Comparison of ENCODE assay signal across 25 mouse cellular contexts in the genomic region with DNA sequence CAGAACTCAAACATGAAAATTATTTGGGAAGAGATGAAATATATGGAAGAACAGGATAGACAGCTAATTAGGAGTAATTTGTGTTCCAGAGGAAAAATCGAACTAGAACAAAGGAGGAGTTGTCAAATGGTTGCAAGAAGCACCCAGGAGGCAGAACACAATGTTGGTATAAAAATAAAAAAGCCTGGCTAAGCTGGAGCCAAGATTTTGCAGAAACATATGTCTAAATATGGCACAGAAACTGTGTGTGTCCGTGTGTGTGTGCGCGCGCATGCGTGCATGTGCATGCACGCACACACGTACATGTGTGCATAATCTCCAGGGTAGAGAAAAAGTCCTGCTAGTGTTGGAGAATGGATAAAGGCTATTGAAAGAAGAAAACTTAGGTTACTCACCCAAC.
DNase-seq lines count a peak whose midpoint lies in the region; ATAC-seq and TF ChIP-seq lines count a peak whose summit lies in the region.
"Had no signal": no experiment of that assay in that cellular context is flagged by ENCODE, and none has a peak within 500 bp of the region (broad histone marks: within the 10 kb centered on the region; RNA-seq: fewer than 3 reads in every experiment).

No protein-coding gene starts in this region.

- no peak for TF ChIP-seq CTCF in layer of hippocampus, adult 2 months (conservative IDR thresholded peaks at IDR 0.05)

- H3K27me3 ChIP-seq in forebrain, embryonic 14.5 days (replicated peaks; ENCODE audit: control insufficient read depth, insufficient read depth, low read length) = no peaks in the 10 kb centered on the region
- no peaks in the 10 kb centered on the region for H3K27me3 ChIP-seq in forebrain, embryonic 16.5 days (replicated peaks; ENCODE audit: control insufficient read depth, insufficient read depth, low read length)
- H3K27me3 ChIP-seq in kidney, embryonic 16.5 days (ENCODE audit: insufficient read depth, low read length) = no peaks in the 10 kb centered on the region
- H3K27me3 ChIP-seq: CH12.LX; embryonic facial prominence, embryonic 13.5 days; embryonic facial prominence, embryonic 15.5 days; forebrain, embryonic 12.5 days had no signal

- ATAC-seq in forebrain, embryonic 14.5 days = no peak
- no peak for ATAC-seq in forebrain, embryonic 16.5 days
- ATAC-seq in frontal cortex, adult (ENCODE audit: low TSS enrichment) = peak; percentile 39; the same call in 1 of the 2 replicates
- no peak for ATAC-seq in kidney, embryonic 16.5 days (ENCODE audit: low FRiP score, low TSS enrichment)
- ATAC-seq: activated CD4-positive, CD25-positive, alpha-beta regulatory T cell, adult 4 months; CD4-positive, CD25-positive, alpha-beta regulatory T cell, adult 4 months; Patski had no signal

- WGBS in forebrain, embryonic 14.5 days = 90% methylated on average over 8 of the region's 8 CpGs
- WGBS in forebrain, embryonic 16.5 days = 79% methylated on average over 8 of the region's 8 CpGs
- WGBS in kidney, embryonic 16.5 days = 97% methylated on average over 8 of the region's 8 CpGs

- no peak overlapping the region for H3K4me3 ChIP-seq in forebrain, embryonic 14.5 days (ENCODE audit: low read depth, low read length)
- no peak overlapping the region for H3K4me3 ChIP-seq in forebrain, embryonic 16.5 days (replicated peaks; ENCODE audit: low read length)
- no peak overlapping the region for H3K4me3 ChIP-seq in layer of hippocampus, adult 2 months
- H3K4me3 ChIP-seq in kidney, embryonic 16.5 days (ENCODE audit: low read length) = no peak overlapping the region
- H3K4me3 ChIP-seq: embryonic facial prominence, embryonic 13.5 days; embryonic facial prominence, embryonic 15.5 days; erythroblast, embryonic 14.5 days; forebrain, embryonic 10.5 days; forebrain, embryonic 12.5 days had no signal

- H3K9ac ChIP-seq in forebrain, embryonic 14.5 days (ENCODE audit: low read length) = no peak overlapping the region
- H3K9ac ChIP-seq in forebrain, embryonic 16.5 days (replicated peaks; ENCODE audit: low read depth, low read length) = no peak overlapping the region
- H3K9ac ChIP-seq in kidney, embryonic 16.5 days (replicated peaks; ENCODE audit: low read length) = no peak overlapping the region
- H3K9ac ChIP-seq: embryonic facial prominence, embryonic 13.5 days; embryonic facial prominence, embryonic 15.5 days; forebrain, embryonic 12.5 days had no signal

- no peaks in the 10 kb centered on the region for H3K4me1 ChIP-seq in forebrain, embryonic 14.5 days (ENCODE audit: control insufficient read depth, insufficient read depth, low read length)
- 0 out of 2 replicates have a peak, but pooled peaks cover 2% of the 10 kb centered on the region for H3K4me1 ChIP-seq in forebrain, embryonic 16.5 days (replicated peaks; ENCODE audit: control insufficient read depth, insufficient read depth, low read length)
- H3K4me1 ChIP-seq in kidney, embryonic 16.5 days (ENCODE audit: insufficient read depth, low read length) = no peaks in the 10 kb centered on the region
- H3K4me1 ChIP-seq: embryonic facial prominence, embryonic 13.5 days; embryonic facial prominence, embryonic 15.5 days; forebrain, embryonic 10.5 days; forebrain, embryonic 12.5 days had no signal

- no peaks in the 10 kb centered on the region for H3K36me3 ChIP-seq in forebrain, embryonic 14.5 days (ENCODE audit: control insufficient read depth, insufficient read depth, low read length)
- H3K36me3 ChIP-seq in forebrain, embryonic 16.5 days (ENCODE audit: control insufficient read depth, insufficient read depth) = no peaks in the 10 kb centered on the region
- H3K36me3 ChIP-seq in kidney, embryonic 16.5 days (ENCODE audit: insufficient read depth, low read length) = no peaks in the 10 kb centered on the region
- H3K36me3 ChIP-seq: embryonic facial prominence, embryonic 13.5 days; embryonic facial prominence, embryonic 15.5 days; forebrain, embryonic 10.5 days; forebrain, embryonic 12.5 days; G1E had no signal

- no peaks in the 10 kb centered on the region for H3K9me3 ChIP-seq in forebrain, embryonic 14.5 days (replicated peaks; ENCODE audit: control insufficient read depth, low read length)
- H3K9me3 ChIP-seq in forebrain, embryonic 16.5 days (ENCODE audit: control insufficient read depth, low read length) = no peaks in the 10 kb centered on the region; the same call in 1 of the 2 replicates
- peaks cover 6% of the 10 kb centered on the region; the same call in 1 of the 2 replicates for H3K9me3 ChIP-seq in kidney, embryonic 16.5 days (ENCODE audit: low read length)
- H3K9me3 ChIP-seq: embryonic facial prominence, embryonic 15.5 days had no signal

- H3K27ac ChIP-seq in forebrain, embryonic 14.5 days (ENCODE audit: low read depth, low read length) = no peak overlapping the region
- H3K27ac ChIP-seq in forebrain, embryonic 16.5 days (ENCODE audit: low read length) = no peak overlapping the region
- H3K27ac ChIP-seq in layer of hippocampus, adult 2 months = peak overlapping the region; percentile 69
- no peak overlapping the region for H3K27ac ChIP-seq in kidney, embryonic 16.5 days (ENCODE audit: low read length)
- H3K27ac ChIP-seq: embryonic facial prominence, embryonic 13.5 days; embryonic facial prominence, embryonic 15.5 days; forebrain, embryonic 10.5 days; forebrain, embryonic 12.5 days had no signal

- DNase-seq in forebrain, embryonic 14.5 days (ENCODE audit: low spot score) = peak; percentile 7
- DNase-seq in frontal cortex, adult 2 months (ENCODE audit: extremely low spot score in 1 of 2, low spot score in 1 of 2) = no peak
- peak; percentile 36 to 63 for DNase-seq in layer of hippocampus, adult 2 months (ENCODE audit: low spot score in 2 of 2)
- DNase-seq in layer of hippocampus, adult 9-10 months (ENCODE audit: low spot score) = no peak
- DNase-seq in brain, adult 2 months (ENCODE audit: low read depth, low spot score) = peak; percentile 62
- DNase-seq: adrenal gland, adult 8-10 months; adrenal gland, postnatal 36 days; B cell, adult 2 months; cerebellum, adult 11 months; cerebellum, adult 8-10 months; cerebellum, adult 9-11 months; embryo, embryonic 11 days had no signal

- H3K4me2 ChIP-seq in forebrain, embryonic 14.5 days (ENCODE audit: low read length) = no peak overlapping the region
- H3K4me2 ChIP-seq in forebrain, embryonic 16.5 days (ENCODE audit: low read length) = no peak overlapping the region
- no peak overlapping the region for H3K4me2 ChIP-seq in kidney, embryonic 16.5 days (replicated peaks; ENCODE audit: low read depth, low read length)
- H3K4me2 ChIP-seq: embryonic facial prominence, embryonic 13.5 days; embryonic facial prominence, embryonic 15.5 days; forebrain, embryonic 12.5 days had no signal

Comparison
In these comparisons a context has a peak if more than half of its experiments do, and no peak if none do; other contexts are left out.
1. DNase-seq: peak in forebrain, embryonic 14.5 days (single experiment), layer of hippocampus, adult 2 months (2 of 2) and brain, adult 2 months (single experiment); none in frontal cortex, adult 2 months (0 of 2) and layer of hippocampus, adult 9-10 months (single experiment).